Mouse (Mus musculus) embryonic stem cell, embryonic (primary cell): ENCODE measurements at regions not wholly inside any gene's neighbourhood (a gene's known extent, or its start where the extent isn't known, plus 50 kb on each side); places are given as distances from the start of the nearest gene placed in this dataset.

Experiments
- CTCF ChIA-PET, 4 experiments: fragments of 300-600 bp in 2 of 4; fragments of 350-600 bp in 2 of 4; sonication (Branson Sonifier 250); formaldehyde crosslinking; loops; one replicate each; lab custom pipeline; 2022; ENCODE audit warnings: inconsistent platforms in 2 of 4; lab: Charles Lee
- POLR2A ChIA-PET, 4 experiments: fragments of 300-600 bp in 2 of 4; fragments of 350-600 bp in 2 of 4; sonication (Branson Sonifier 250); formaldehyde crosslinking; loops; one replicate each; lab custom pipeline; 2022; ENCODE audit warnings: antibody characterized with exemption in 4 of 4, inconsistent platforms in 1 of 4; lab: Charles Lee

DNA sequence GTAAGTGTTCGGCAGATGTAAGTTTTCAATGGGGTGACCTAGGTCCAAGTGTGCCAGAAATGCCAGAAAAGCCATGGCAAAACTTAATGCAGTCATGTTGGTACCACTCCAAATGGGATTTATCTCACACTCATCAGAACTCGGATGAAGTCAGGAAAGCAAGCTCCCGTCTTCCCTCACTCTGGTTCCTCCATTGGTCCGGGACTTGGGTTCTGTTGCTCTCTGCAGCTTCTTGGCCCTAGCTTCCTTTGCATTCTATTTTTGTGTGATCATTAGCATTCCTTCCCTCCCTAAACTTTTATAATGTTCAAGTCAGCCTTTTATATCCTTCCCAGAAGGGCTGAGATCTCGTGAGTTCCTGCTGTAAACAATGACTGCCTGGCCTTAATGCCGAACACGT, 85.9 kb upstream of the Twist2 start:
- ChIA-PET POLR2A (interaction anchor here in 1 of 4 experiments (0.6 kb wide), 1 partner anchor 797 kb away, joined by 3 read pairs; no protein-coding TSS in a partner anchor), CTCF (interaction anchor here in 1 of 4 experiments (0.8 kb wide), 1 partner anchor 37 kb away, joined by 8 read pairs; no protein-coding TSS in a partner anchor)

DNA sequence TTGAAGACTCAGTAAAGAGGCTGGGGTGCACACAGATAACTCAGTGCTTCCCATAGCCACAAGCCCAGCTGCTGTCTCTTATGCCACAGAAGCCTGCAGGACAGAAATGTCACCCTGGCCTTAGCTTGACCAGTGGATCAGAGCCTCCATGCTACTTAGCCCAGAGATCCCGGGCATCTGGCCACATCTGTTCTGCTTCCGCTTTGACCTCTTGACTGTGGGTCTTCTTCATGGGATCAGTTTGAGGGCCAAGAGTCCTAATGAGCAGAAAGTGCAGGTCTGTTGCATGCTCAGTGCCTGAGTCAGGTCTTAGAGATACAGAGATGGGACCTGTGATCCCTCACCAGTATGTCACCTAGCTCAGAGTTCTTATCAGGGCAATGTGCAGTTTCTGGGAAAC, 85.5 kb upstream of the Twist2 start:
- CTCF ChIA-PET = no interaction called here
- POLR2A ChIA-PET = interaction anchor here in 1 of 4 experiments (0.6 kb wide), 1 partner anchor 797 kb away, joined by 3 read pairs; no protein-coding TSS in a partner anchor

DNA sequence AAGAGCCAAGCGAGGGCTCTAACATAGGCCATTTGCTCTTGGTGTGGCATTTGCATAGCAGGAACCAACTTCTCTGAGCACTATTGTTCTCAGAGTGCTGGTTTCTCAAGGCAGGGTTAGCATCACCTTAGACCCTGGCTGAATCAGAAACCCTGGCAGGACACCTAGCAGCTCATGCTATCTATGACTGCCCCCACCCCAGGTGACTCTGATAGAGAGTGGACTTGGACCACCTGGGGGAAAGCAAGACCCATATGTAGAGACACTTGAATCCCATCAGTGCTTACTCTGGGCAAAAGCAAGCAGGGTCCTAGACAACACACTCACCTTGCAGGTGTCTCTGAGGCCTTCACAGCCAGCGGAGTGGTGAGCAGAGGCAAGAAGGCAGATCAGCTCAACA, 84.4 kb upstream of the Twist2 start:
- ChIA-PET CTCF (no interaction called here), POLR2A (no interaction called here)

DNA sequence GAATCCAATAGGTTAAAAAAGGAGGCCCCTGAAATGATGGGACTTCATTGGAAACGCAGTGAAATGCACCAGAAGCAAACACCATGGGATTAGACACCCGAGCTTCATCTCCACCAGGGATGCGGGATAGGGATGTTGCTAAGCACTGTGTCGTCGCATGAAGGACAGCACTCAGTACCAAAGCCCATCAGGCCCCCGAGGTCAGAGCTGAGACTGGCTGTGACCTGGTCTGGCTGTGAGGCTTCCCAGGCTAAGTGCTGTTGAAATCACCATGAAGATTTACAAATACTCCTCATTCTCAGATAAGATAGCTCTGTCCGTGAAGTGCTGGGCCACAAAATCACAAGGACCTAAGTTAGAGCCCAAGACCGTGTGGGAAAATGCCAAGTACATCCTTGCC, 83.3 kb upstream of the Twist2 start:
- ChIA-PET POLR2A (interaction anchor here in 2 of 4 experiments (0.5 to 1.3 kb wide), 2 partner anchors 12 to 504 kb away, joined by 3 read pairs; no protein-coding TSS in a partner anchor), CTCF (interaction anchor here in 1 of 4 experiments (0.5 to 0.7 kb wide), 2 partner anchors 181 to 640 kb away, joined by 3 read pairs; no protein-coding TSS in a partner anchor)

DNA sequence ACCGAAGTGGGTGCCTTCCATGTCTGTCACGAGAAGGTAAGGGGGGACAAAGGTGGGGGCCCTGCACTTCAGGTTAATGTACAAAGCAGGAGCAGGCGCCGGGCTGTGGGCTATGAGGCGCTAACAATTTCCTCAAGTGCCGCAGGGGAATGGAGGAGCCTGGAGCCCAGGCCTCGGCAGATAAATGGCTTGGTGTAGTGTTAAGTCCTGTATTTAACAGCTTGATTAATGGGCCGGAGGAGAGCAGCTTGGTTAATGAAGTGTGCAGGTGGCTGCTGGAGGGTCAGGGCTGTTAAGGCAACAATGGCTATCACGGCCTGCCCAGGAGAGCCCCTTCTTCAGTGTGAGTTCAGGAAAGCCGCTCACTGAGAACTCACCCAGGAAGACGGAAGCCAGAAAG, 72.0 kb upstream of the Twist2 start:
- POLR2A ChIA-PET = interaction anchor here in 1 of 4 experiments (1.4 kb wide), 1 partner anchor 11 kb away, joined by 3 read pairs; no protein-coding TSS in a partner anchor
- CTCF ChIA-PET = interaction anchor here in 1 of 4 experiments (0.6 kb wide), 1 partner anchor 1282 kb away, joined by 4 read pairs; no protein-coding TSS in a partner anchor

DNA sequence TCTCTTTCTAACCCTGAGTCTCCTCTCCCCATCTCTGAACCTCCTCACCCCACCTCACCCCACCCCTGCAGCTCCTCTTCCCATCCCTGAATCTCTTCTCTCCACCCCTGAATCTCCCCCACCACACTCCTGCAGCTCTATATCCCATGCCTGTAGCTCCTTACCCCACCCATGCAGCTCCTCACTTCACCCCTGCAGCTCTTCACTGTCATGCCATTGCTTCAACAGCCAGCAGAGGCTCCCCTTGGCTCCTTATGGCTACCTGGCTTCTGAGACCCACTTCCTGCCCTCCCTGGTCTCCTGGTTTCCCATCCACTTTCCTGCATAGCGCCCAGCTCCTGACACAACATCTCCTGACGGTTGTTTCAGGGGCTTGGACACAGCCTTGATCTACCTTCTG, 71.0 kb upstream of the Twist2 start:
- ChIA-PET CTCF (interaction anchor here (0.6 to 1.1 kb wide), 6 partner anchors 145 to 1670 kb away, joined by 3 to 7 read pairs (median 4); no protein-coding TSS in a partner anchor), POLR2A (interaction anchor here in 1 of 4 experiments (1.4 kb wide), 1 partner anchor 12 kb away, joined by 3 read pairs; no protein-coding TSS in a partner anchor)

DNA sequence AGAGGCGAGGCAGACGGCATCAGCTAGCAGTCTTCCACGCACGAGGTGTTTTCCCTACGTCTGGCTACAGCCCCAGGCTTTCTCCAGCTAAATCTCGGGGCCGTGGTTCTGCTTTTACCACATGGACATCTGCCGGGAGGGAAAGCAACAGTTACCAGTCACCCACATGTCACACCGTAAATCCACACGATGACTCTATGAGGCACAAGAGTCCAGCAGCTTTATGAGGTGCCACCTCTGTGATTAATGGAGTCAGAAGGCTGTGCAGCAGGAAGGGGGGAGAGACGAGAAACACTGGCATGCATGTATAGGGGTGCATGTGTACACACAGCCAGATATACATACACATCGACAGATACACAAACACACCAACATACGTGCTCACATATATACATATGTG, 69.6 kb upstream of the Twist2 start:
- ChIA-PET POLR2A (no interaction called here), CTCF (no interaction called here)

DNA sequence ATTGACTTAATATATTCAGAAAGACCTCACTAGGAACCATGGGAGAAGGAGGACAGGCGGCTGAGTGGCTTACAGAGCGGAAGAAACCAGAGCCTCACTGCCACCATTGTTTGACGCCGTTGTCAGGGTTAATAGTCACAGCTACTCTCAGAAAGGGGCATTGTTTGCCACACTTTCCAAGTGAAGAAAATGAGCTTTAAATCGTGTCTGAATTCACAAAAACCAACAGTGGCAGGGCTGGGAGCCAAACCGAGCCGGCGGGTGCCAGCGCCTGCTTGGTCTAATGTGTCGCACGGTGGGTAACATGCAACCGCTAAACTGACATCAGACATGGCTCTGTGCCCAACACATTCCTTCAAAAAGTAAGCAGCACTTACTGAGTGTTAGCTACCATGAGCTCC, 68.8 kb upstream of the Twist2 start:
- ChIA-PET CTCF (interaction anchor here in 1 of 4 experiments (0.6 kb wide), 1 partner anchor 583 kb away, joined by 3 read pairs; no protein-coding TSS in a partner anchor), POLR2A (no interaction called here)

DNA sequence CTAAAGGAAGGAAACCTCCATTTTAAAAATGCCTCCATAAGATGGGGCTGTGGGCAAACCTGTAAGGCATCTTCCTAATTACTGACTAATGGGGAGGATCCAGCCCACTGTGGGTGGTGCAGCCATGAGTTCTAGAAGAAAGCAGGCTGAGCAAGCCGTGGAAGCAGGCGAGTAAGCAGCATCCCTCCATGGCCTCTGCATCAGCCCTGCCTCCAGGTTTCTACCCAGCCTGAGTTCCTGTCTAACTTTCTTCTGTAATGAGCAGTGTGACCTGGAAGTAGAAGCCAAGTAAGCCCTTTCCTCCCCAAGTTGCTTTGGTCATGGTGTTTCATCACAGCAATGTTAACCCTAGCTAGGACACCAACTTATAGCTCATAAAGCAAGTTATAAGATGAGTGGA, 66.5 kb upstream of the Twist2 start:
- ChIA-PET CTCF (interaction anchor here in 1 of 4 experiments (0.6 kb wide), 1 partner anchor 37 kb away, joined by 3 read pairs; no protein-coding TSS in a partner anchor), POLR2A (no interaction called here)

DNA sequence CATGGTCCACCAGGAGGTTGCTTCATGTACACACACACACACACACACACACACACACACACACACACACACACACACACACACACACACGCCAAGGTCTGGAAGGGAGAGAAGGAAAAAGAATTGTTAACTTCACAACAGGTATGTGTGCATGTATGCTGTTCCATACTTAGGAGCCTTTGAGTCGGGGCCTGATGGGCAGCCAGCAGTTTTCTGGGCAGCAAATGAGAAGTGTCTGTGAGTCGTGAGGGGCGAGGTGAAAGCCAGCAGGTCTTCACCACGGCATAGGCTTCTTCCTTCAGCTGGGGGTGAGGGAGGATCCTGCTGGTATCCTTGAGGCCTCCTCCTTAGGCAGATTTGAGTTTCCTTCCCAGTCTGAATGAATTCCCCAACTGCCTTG, 65.8 kb upstream of the Twist2 start:
- CTCF ChIA-PET = interaction anchor here in 1 of 4 experiments (0.6 kb wide), 1 partner anchor 36 kb away, joined by 3 read pairs; no protein-coding TSS in a partner anchor
- POLR2A ChIA-PET = interaction anchor here in 1 of 4 experiments (0.7 kb wide), 1 partner anchor 652 kb away, joined by 3 read pairs; no protein-coding TSS in a partner anchor

DNA sequence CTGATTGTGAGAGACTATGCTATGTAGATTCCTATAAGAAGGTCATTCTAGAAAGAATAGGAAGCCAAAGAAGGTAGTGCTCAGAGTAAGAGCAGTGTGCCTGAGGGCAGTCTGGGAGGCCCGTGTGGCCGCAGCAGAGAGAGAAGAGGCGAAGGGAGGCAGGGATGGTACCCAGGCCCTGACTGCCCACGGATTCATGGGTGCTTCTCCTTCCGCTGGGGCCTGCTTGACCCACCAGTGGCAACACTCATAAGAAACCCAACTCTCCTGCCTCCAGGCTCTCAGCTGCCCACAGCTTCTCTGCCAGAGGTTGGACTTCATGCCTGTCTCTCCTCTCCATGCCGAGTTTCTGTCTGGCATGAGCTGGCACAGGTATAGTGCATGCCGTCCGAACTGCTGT, 60.6 kb upstream of the Twist2 start:
- ChIA-PET CTCF (no interaction called here), POLR2A (no interaction called here)

DNA sequence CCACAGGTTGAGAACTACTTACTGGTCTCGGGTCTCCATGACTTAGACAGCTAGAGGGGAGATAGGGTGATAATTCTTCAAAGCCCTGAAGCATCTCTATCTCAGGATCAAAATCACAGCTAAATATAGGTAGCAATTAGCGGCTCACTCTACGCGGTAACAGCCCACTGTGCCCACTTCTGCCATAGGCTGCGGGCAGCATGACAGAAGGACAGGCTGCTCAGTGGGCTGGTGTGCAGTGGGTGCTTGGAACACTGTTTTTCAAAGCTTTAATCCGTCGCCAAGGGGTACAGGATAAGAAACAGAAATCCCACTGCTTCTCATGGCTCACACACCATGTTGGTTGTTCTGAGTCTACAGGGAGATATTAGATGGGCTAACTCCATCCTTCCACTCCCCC, 59.2 kb upstream of the Twist2 start:
- POLR2A ChIA-PET = no interaction called here

DNA sequence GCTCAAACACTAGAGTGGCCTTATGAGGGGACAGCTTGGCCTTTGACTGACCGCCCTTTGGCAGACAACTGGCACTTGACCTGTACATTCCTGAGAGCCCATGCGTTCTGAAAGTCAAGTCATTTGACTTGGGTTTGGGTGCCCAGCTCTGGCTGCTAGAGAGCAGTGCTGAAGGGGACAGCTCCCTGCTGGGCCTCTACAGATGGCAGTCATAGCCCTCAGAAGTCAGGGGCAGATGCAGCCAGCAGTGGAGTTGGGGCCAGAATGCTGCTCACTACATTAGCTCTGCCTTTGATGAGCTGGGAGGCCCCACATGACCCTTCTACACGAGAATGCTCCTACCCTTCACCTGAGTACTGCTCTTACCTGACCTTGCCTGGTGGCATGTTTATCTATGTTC, 58.3 kb upstream of the Twist2 start:
- ChIA-PET CTCF (interaction anchor here in 1 of 4 experiments (0.5 kb wide), 1 partner anchor 53 kb away, joined by 3 read pairs; no protein-coding TSS in a partner anchor), POLR2A (no interaction called here)

More for the DNA sequence above, 59.2 kb upstream of the Twist2 start:
- CTCF ChIA-PET = interaction anchor here in 1 of 4 experiments (0.5 kb wide), 1 partner anchor 83 kb away, joined by 5 read pairs; no protein-coding TSS in a partner anchor

DNA sequence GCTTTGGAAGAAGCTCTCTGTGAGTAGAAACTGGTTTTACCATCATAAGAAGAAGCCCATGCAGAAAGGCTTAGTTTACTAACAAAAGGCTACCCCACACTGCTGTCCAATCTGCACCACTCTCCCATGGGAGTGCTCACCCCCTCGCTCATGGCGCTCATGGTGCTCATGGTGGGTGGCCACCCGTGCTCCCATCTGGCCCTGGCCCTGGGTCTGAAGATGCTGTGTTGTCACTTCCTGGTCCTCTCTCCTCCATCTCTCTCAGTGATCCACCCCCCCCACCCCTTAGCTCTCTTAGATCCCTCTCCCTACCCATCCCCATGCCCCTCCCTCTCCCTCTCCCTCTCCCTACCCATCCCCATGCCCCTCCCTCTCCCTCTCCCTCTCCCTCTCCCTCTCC, 57.2 kb upstream of the Twist2 start:
- CTCF ChIA-PET = no interaction called here
- POLR2A ChIA-PET = interaction anchor here in 3 of 4 experiments (0.6 to 1.1 kb wide), 3 partner anchors 9 to 91 kb away, joined by 3 read pairs; no protein-coding TSS in a partner anchor

DNA sequence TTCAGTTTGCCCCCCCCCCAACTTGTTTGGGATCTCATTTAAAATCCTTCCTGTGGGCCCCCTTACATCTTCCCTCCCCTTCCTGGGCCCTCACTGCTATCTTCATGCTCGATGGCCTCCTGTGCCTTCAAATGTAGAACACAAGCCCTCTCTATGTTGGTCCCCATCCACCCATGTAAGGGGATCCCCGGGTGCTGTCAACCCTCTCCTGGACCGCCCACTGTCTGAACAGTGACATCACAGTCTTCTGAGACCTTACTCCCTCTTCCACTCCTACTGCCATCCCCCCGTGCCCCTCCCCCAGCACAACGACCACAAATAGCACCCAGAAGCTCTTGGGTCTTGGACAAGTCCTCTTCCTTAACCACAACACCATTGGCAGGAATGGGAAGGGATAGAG, 56.6 kb upstream of the Twist2 start:
- CTCF ChIA-PET = no interaction called here
- POLR2A ChIA-PET = interaction anchor here in 2 of 4 experiments (0.6 kb wide), 2 partner anchors 24 to 92 kb away, joined by 3 read pairs; no protein-coding TSS in a partner anchor

DNA sequence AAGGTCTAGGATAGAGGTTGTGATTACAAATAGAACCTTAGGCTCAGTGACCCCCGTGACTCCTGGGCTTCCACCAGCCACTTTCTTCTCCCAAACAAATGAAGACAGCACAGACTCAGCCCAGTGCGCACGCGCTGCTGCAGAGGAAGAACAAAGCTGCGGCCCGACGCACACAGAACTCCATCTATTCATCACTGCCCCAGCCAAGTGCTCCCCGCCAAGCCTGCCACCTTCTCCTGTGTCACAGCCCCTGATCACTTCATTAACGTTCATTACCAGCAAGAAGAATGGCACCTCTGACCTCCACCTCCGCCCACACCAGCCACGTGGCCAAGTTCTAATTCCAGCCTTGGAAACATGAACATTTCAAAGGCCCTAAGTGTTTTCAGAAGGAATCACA, 53.7 kb upstream of the Twist2 start:
- POLR2A ChIA-PET = no interaction called here
- CTCF ChIA-PET = no interaction called here
